Mouse (Mus musculus): ENCODE data around the gene S1pr5. TPM values are rescaled to one million over a fixed set of nuclear protein-coding genes. Genes with fewer than 3 reads are reported as not detected.
A peak's percentile ranks its signal among the peaks of the same experiment; 100 is the strongest.

Gene S1pr5
- total and polyA plus RNA-seq, 3 experiments: 0.04 to 0.08 TPM; not detected in 1

GRCm38 (mm10) chr9:21231551-21231950, 16.7 kb downstream of the S1pr5 start:
- DNase-seq (ENCODE audit: low read depth, low spot score): no peak
- H3K36me3 ChIP-seq (ENCODE audit: control insufficient read depth in 1 of 2, insufficient read depth in 2 of 2, low read length in 2 of 2): peaks cover 8 to 24% of the 10 kb centered on the region in 2 experiments
- H3K4me1 ChIP-seq (ENCODE audit: control insufficient read depth in 1 of 2, insufficient read depth in 2 of 2, low read length in 2 of 2): peaks cover 3 to 13% of the 10 kb centered on the region in 2 experiments; a peak in 3 of 4 replicates

GRCm38 (mm10) chr9:21227342-21227741, 20.9 kb downstream of the S1pr5 start:
- Histone ChIP-seq H3K9me3 (replicated peaks; ENCODE audit: insufficient read depth, low read length) (no peaks in the 10 kb centered on the region), H3K4me1 (ENCODE audit: control insufficient read depth in 1 of 2, insufficient read depth in 2 of 2, low read length in 2 of 2) (peaks cover 2 to 20% of the 10 kb centered on the region in 2 experiments; a peak in 3 of 4 replicates), H3K27me3 (ENCODE audit: control insufficient read depth in 1 of 2, insufficient read depth in 2 of 2, low read length in 2 of 2) (no peaks in the 10 kb centered on the region), H3K79me2 (ENCODE audit: control insufficient read depth, insufficient read depth, low read length, poor library complexity) (no peaks in the 10 kb centered on the region), H3K36me3 (ENCODE audit: control insufficient read depth in 1 of 2, insufficient read depth in 2 of 2, low read length in 2 of 2) (peaks cover 4 to 11% of the 10 kb centered on the region in 2 experiments), H3K27ac (ENCODE audit: control insufficient read depth, low read depth, low read length) (no peak overlapping the region; the same call in 1 of the 2 replicates), H3K4me3 (ENCODE audit: control insufficient read depth in 1 of 2, insufficient read depth in 1 of 2, low read depth in 2 of 2, low read length in 2 of 2) (peak overlapping the region; percentile 28 to 31), H3K9ac (ENCODE audit: control insufficient read depth, low read depth, low read length, poor library complexity, severe bottlenecking) (peak overlapping the region; percentile 33)
- DNase-seq (ENCODE audit: low read depth, low spot score): peak; percentile 63
- TF ChIP-seq ZKSCAN1 (IDR thresholded peaks at IDR 0.05; ENCODE audit: low read depth, low read length) (no peak), POLR2AphosphoS5 (IDR thresholded peaks at IDR 0.05; ENCODE audit: borderline replicate concordance, low read depth, low read length) (peak; percentile 69; the same call in 1 of the 2 replicates), UBTF (IDR thresholded peaks at IDR 0.05; ENCODE audit: borderline replicate concordance, insufficient read depth, low read depth, low read length) (0 out of 2 replicates have a peak, but pooled peaks have one; percentile 30)

More at GRCm38 (mm10) chr9:21231551-21231950, 16.7 kb downstream of the S1pr5 start:
- Histone ChIP-seq H3K27ac (ENCODE audit: control insufficient read depth, low read depth, low read length) (no peak overlapping the region), H3K9ac (ENCODE audit: control insufficient read depth, low read depth, low read length, poor library complexity, severe bottlenecking) (no peak overlapping the region), H3K27me3 (ENCODE audit: control insufficient read depth in 1 of 2, insufficient read depth in 2 of 2, low read length in 2 of 2) (no peaks in the 10 kb centered on the region), H3K9me3 (replicated peaks; ENCODE audit: insufficient read depth, low read length) (no peaks in the 10 kb centered on the region), H3K4me3 (ENCODE audit: control insufficient read depth in 1 of 2, insufficient read depth in 1 of 2, low read depth in 2 of 2, low read length in 2 of 2) (no peak overlapping the region), H3K79me2 (ENCODE audit: control insufficient read depth, insufficient read depth, low read length, poor library complexity) (peaks cover 18% of the 10 kb centered on the region)
- TF ChIP-seq CTCF (IDR thresholded peaks at IDR 0.05 in 2 of 3, conservative IDR thresholded peaks at IDR 0.05 in 1 of 3; ENCODE audit: control insufficient read depth in 1 of 3, insufficient read depth in 1 of 3, low read depth in 2 of 3, low read length in 3 of 3, poor library complexity in 1 of 3, severe bottlenecking in 1 of 3) (no peak), ZMIZ1 (IDR thresholded peaks at IDR 0.05; ENCODE audit: low read depth, low read length) (peak; percentile 8; the same call in 1 of the 2 replicates), TAL1 (IDR thresholded peaks at IDR 0.05; ENCODE audit: low read length) (peak; percentile 37; the same call in 1 of the 2 replicates)

- Histone ChIP-seq H3K9ac (ENCODE audit: control insufficient read depth, low read depth, low read length, poor library complexity, severe bottlenecking) (peak overlapping the region; percentile 37), H3K27me3 (ENCODE audit: control insufficient read depth in 1 of 2, insufficient read depth in 2 of 2, low read length in 2 of 2) (no peaks in the 10 kb centered on the region), H3K4me1 (ENCODE audit: control insufficient read depth in 1 of 2, insufficient read depth in 2 of 2, low read length in 2 of 2) (peaks cover 4 to 28% of the 10 kb centered on the region in 2 experiments; a peak in 3 of 4 replicates), H3K79me2 (ENCODE audit: control insufficient read depth, insufficient read depth, low read length, poor library complexity) (no peaks in the 10 kb centered on the region), H3K36me3 (ENCODE audit: control insufficient read depth in 1 of 2, insufficient read depth in 2 of 2, low read length in 2 of 2) (peaks cover 1 to 21% of the 10 kb centered on the region in 2 experiments), H3K27ac (ENCODE audit: control insufficient read depth, low read depth, low read length) (no peak overlapping the region), H3K4me3 (ENCODE audit: control insufficient read depth in 1 of 2, insufficient read depth in 1 of 2, low read depth in 2 of 2, low read length in 2 of 2) (peak overlapping the region; percentile 39 to 59), H3K9me3 (replicated peaks; ENCODE audit: insufficient read depth, low read length) (no peaks in the 10 kb centered on the region)
- TF ChIP-seq ZMIZ1 (IDR thresholded peaks at IDR 0.05; ENCODE audit: low read depth, low read length) (no peak), USF2 (IDR thresholded peaks at IDR 0.05; ENCODE audit: borderline replicate concordance in 1 of 2, insufficient read depth in 1 of 2, low read depth in 1 of 2, low read length in 2 of 2) (no peak), MAFK (IDR thresholded peaks at IDR 0.05; ENCODE audit: borderline replicate concordance, low read depth, low read length) (no peak), POLR2A (IDR thresholded peaks at IDR 0.05; ENCODE audit: control insufficient read depth in 1 of 2, insufficient read depth in 1 of 2, low read depth in 1 of 2, low read length in 2 of 2, poor library complexity in 1 of 2) (peak in 1 of 2 experiments; percentile 30; a peak in 1 of 4 replicates), ZC3H11A (IDR thresholded peaks at IDR 0.05; ENCODE audit: low read depth, low read length) (no peak), E2F4 (IDR thresholded peaks at IDR 0.05; ENCODE audit: borderline replicate concordance, low read depth, low read length) (no peak), TBP (IDR thresholded peaks at IDR 0.05; ENCODE audit: low read depth, low read length) (no peak), ELF1 (IDR thresholded peaks at IDR 0.05; ENCODE audit: low read depth, low read length) (no peak), CHD2 (IDR thresholded peaks at IDR 0.05; ENCODE audit: low read length) (no peak), TCF12 (IDR thresholded peaks at IDR 0.05; ENCODE audit: low read depth, low read length) (no peak), RCOR1 (IDR thresholded peaks at IDR 0.05; ENCODE audit: low read depth, low read length) (no peak), USF1 (IDR thresholded peaks at IDR 0.05; ENCODE audit: low read depth, low read length) (no peak), GABPA (IDR thresholded peaks at IDR 0.05; ENCODE audit: low read depth, low read length) (no peak), POLR2AphosphoS5 (IDR thresholded peaks at IDR 0.05; ENCODE audit: borderline replicate concordance, low read depth, low read length) (no peak), UBTF (IDR thresholded peaks at IDR 0.05; ENCODE audit: borderline replicate concordance, insufficient read depth, low read depth, low read length) (peak; percentile 91; the same call in 1 of the 2 replicates), RAD21 (IDR thresholded peaks at IDR 0.05; ENCODE audit: low read depth, low read length) (no peak)
- no peak for DNase-seq (ENCODE audit: low read depth, low spot score)
Observed at GRCm38 (mm10) chr9:21225415-21225758, 22.9 kb downstream of the S1pr5 start.

Data from MEL (cell line).